Mouse (Mus musculus): ENCODE measurements around the gene Zfp938.

The Zfp938 gene

DNA sequence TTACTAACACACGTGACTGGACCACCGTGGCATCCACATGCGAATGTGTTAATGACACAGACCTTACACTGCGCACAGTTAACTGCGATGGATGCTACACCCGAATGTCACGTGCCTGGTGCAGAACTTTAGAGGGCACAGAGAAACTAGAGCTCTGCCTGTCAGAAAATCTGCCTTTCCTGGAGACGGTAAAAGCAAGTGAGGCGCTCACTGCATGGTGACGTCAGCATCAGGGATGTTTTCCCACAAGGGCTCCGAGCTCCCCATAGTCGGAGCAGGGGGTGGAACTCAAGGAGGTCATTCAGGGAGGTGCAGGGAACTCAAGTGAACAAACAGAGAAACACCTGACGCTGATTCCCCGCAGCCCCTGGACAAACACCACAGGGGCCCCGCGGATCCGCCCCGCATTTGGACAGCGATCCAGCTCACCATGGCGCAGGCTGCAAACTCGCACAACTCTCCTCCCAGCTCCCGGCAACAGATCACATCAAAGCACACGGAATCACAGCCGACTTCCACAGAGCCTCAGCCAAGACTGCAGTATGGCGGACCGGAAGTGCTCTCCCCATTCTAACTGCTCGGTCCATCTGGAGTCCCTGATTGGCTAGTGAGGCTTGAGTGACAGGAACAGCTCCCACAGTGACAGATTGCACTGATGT lies at the start of gene Zfp938:
Gene Zfp938, minus strand, starts transcription at position 539 of the 659 bp plus-strand sequence.
- in situ Hi-C loops (cut with MboI, MseI) = no loop called here

DNA sequence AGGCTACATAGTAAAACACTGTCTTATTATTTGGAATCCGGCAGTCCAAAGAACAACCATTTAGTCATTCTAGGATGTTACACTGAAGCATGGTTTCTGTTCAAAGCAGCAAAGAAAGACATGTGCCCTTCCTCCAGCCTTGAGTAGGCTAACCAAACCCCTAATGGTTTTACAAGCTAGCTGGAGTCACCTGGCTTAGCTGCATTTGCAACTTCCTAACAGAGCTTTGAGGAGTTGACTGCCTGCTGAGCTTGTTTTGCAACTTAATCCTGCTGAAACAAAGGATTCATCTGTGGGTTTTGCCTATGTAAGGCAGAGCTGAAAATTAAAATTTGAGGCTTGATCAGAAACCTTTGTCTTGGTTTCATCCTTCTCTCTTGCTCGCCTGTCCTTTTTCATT lies 16.3 kb upstream of the Zfp938 start:
- in situ Hi-C loops (cut with MboI, MseI) = no loop called here

DNA sequence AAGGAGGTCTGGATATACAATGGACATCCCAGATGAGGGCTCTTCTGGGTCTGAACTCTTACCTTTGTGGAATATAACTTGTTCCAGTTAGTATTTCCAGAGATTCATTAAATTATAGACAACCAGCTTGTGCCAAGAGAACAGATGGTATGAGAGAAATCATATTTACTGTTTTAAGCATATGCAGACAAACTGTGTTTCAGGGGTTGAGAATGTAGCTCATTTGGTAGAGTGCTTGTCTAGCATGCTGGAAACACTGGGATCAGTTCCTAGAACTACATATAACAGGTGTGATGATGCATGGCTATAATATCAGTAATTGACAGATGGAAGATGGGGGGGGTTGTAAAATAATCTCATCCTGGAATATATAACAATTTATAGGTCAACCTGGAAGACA lies 3.9 kb upstream of the Zfp938 start:
- in situ Hi-C loops (cut with MboI, MseI) = no loop called here

DNA sequence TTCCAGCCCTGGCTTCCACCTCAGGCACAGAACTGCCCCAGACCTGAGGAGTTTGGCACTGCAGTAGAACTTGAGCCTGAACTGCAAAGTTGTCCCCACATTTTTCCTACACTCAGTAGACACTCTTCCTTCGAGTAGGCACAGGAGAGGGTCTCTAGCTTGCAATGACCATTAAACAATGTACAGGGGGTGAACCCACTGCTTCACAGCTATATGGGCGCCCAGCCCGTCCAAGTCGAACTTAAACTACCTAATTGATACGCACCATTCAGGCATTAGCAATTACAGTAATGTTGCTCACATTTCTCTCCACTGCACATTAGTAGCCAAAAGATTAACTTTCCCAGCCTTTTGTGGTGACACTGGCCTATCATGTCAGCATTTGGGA lies 315 bp upstream of the Zfp938 start:
- in situ Hi-C loops (cut with MboI, MseI) = no loop called here

DNA sequence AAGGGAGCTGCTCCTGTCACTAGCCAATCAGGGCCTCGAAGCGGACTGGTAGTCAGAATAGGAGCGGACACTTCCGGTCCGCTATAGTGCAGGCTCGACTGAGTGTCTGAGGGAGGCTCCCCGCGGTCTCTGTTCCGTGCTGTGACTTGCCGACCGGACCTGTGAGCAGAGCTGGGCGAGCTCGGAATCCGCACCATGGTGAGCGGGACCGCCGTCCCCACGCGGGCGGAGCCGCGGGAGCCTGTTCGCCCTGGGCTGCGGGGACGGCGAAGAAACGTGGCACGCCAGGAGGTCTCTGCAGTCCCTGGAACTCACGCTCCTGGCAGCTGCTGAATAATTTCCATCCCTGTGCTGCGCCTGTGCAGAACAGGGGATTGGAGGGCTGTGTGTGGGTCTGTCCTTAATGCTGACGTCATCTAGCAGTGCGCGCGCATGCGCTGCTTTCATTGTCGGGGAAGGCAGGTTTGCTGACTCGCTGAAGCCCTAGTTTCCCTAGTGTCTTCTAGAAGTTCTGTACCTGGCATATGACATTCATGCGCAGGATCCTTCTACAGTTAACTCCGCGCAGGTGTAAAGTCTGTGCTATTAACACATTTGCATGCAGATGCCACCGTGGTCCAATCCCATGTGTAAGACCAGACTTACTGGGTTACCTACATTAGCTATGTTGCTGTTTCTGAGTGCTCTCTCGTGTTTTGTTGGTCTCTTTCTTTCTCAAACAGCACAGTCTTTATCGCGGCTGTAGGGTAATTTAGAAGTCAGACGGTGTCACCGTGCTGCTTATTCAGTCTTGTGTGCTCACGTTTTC lies 62.6 kb downstream of the Zfp938 start:
- in situ Hi-C loops (cut with MboI, MseI) = no loop called here

Data from T-helper 1 cell (primary cell).